Mouse (Mus musculus) gastrocnemius, postnatal 10 days (tissue): ENCODE measurements around the gene Polr3h. TPM values are rescaled to one million over a fixed set of nuclear protein-coding genes. Genes with fewer than 3 reads are reported as not detected.
A peak's percentile ranks its signal among the peaks of the same experiment; 100 is the strongest.

Experiments used
- DNase-seq: peaks from one replicate; pipeline ENCODE4 v3.0.0; 2021; ENCODE audit warnings: mixed read lengths
- total RNA-seq, 2 experiments: library from RNA; stranded (reverse); gene quantifications; 2 replicates each; pipeline ENCODE4 v1.2.3; 2021

Gene Polr3h
- total RNA-seq, 2 experiments from 2014 or later = 8.2 to 12.1 TPM

DNA sequence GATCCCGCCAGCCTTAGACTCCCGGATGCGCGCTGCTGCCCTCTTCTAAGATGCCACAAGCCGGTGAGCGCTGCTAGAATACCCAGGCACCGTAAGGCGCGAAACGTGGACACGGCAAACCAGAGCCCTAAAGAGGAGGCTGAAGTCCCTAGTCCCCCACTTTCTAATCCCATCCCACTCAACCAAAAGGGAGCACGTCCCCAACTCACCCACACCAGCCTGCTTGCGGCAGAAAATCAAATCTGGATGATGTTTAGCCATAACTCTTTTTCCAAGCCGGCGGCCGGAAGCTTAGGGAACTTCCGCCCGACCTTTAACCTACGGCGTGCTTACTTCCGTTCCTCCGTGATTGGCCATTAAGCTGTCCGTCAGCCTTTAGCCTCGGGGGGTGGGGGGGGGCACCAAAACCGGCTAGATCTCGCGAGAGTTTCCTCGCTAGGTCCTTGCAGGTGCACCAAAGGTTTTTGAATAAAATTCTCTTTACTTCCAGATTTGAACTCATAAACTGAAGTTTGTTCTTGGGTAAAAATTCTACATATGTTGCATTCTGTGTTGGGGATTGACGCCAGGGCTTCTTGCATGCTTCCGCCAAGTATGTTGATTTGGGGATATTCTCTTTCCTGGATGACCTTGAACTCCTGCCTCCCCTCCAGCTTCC lies 54.3 kb downstream of the Polr3h start, which contains the start of gene Phf5a:
Phf5a (minus strand) TSS at position 308 of the 658 bp plus-strand sequence.
- peak; percentile 84 for DNase-seq

- no peak for DNase-seq
Observed at GRCm38 (mm10) chr15:81869985-81870384, 56.1 kb downstream of the Polr3h start.

DNA sequence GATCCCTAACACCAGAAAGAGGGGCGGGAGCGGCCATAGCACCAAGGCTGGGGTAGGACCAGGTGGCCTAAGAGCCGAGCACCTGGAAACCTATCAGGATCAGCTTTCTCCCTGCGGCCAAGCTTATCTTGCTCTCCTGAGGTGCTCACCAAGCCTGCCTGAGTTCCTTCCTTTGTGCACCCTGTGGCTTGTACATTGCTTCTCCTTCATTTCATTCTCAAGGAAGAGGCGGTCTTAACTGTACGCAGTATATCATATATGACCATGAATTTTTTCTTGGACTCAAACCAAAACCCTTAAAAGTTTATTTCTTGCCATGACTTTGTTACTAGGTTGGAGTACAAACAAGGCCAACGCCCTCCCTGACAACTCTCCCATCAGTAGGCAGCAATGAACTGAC lies 61.8 kb downstream of the Polr3h start:
- DNase-seq = no peak

- DNase-seq = no peak
Observed at GRCm38 (mm10) chr15:81860471-81861135, 65.4 kb downstream of the Polr3h start.

GRCm38 (mm10) chr15:81859330-81860255 lies 66.4 kb downstream of the Polr3h start:
- DNase-seq = peak; percentile 67

- peak; percentile 70 for DNase-seq
Observed at GRCm38 (mm10) chr15:81858517-81859329, 67.3 kb downstream of the Polr3h start, which contains the start of gene Tob2. TSS of gene Tob2 (minus strand) at chr15:81858796.

DNA sequence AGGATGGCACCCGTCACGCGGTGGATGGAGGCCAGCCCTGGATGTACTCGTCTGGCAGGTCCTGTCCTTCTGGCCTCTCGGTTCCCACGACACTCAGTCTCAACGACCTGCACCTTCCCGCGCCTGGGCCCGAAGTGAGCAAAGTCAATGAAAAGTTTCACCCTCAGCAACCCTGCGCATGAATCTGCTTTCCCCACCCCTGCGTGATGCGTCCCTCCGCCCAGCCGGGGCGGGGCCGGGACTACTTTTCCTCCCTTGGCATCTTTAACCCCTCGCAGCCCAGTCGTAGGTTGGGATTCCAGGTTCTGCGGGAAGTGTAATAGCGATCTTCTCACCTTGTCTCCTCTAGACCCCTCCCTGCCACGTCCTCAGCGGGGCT lies 67.9 kb downstream of the Polr3h start:
- DNase-seq = peak; percentile 88

GRCm38 (mm10) chr15:81857724-81858116 lies 68.3 kb downstream of the Polr3h start:
- no peak for DNase-seq

GRCm38 (mm10) chr15:81856938-81857723 lies 68.9 kb downstream of the Polr3h start:
- no peak for DNase-seq

DNA sequence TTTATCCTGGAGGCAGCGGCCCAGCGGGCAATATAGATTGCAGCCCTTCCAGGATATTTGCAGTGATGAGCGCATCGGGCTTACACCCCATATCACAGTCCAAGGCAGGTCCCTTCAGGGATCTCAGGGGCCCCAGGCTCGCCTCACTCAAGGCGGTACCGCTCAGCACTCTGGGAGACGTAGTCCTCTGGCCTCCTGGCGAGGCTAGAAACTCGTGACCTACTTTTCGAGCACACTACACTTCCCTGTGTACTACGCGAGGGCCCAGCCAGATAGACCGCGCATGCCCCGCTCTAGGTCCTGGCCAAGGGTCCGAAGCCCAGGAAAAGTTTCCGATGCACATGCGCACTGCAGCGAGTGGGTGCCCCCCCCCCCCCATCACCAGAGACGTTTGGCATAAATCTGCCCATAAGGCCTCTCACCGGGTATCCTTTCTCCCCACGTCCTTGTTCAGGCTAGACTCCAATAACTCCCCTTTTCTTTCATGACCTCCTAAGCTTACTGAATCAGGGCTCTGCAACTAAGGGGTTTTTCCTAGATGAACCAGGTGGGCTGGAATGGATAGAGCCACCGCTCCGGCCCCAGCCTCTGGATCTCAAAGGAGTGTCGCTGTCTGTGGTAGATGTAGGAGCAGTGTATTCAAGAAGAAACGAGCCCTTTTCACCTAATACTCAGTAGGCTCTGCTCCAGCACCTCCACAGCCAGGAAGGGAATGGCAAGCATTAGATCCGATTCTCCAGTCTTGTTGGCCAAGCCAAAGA lies 69.8 kb downstream of the Polr3h start:
- DNase-seq = peak; percentile 81

DNA sequence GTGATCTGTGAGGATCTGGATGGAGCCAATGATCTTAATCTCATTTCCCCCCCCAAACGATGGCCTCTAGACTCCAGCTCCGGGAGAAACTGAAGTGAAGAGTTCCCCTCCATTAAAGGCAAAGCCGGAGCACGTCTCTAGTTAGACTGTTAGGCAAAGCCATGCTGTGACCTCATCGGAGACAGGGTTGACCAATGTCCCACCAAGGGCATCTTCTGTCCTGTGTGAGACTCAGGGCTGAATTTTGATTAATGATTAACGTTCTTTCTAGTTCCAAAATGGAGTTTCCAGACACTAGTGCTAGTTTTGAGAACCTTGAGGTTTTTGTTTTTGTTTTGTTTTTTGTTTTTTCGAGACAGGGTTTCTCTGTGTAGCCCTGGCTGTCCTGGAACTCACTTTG lies 73.0 kb downstream of the Polr3h start:
- no peak for DNase-seq

GRCm38 (mm10) chr15:81852411-81853000 lies 73.5 kb downstream of the Polr3h start:
- no peak for DNase-seq

GRCm38 (mm10) chr15:81851375-81851774 lies 74.7 kb downstream of the Polr3h start:
- no peak for DNase-seq

DNA sequence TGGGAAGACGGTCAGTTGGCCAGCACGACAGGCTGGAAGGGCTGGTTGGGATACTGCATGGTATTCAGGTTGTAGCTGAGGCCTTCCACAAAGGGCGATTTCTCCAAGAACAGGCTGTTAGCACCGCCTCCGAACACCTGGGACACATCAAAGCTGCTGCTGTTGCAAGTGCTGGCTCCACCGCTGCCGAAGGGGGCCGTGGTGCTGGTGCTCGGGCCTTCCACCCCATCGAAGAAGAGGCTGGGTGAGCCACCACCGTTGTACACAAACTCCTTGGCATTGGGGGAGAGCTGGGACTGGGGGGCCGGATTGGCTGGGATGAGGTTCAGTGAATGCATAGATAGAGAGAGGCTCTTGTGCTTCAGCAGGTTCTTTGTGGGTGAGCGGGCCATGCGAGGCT lies 75.3 kb downstream of the Polr3h start:
- no peak for DNase-seq

DNA sequence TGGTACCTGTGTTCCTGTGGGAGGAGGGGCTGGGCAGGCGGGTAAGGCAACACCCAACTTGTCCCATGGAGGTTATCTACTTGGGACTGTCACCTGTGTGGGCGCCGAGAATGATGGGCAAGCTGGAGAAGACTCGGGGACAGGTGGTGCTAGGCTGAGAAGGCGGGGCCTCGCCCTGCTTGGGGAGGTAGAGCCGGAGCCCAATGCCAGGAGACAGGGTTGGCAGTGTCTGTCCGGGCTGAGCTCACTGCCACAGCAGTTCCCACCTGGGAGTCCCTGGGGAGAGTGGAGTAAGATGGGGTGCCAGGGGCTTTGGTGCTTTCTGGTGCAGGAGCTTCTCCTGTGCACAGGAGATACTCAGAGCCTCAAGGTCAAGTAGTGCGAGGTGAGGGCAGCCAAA lies 76.9 kb downstream of the Polr3h start:
- no peak for DNase-seq

DNA sequence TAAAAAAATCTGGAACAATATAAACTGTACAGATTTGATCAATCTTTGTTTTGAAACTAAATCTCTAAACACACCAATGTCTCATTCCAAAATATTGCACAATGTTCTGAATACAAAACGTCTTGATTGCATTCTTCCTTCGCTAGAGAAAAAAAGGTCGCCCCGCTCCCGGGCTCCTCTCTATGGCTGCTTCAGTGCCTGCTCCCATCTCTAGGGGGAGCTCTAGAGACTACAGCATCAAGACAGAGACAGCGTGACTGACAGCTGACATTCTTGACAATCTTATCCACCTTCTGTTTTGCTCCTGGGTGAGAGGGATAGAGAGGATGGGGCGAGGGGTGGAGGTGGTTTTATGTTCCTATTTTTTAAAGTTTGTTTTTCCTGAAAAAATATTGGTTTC lies 77.7 kb downstream of the Polr3h start:
- DNase-seq = peak; percentile 56

DNA sequence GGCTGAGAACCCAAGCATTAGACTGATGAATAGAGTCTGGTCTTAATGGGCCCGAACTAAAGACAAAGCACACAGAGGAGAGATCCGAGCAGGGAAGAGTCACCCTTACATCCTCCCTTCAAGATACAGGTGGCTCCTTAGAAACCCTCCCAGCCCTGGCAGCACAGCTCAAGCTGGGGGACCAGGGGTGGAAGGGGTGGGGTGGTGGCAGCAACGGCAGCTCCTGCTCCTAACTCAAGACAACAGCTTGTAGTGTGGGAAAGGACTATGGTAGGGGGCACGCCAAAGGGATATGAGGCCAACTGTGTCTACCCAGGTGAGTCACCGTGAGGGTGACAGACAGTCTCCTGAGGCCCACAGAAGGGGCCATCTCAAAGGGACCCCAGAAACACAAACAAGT lies 78.2 kb downstream of the Polr3h start:
- DNase-seq = no peak

- DNase-seq = no peak
Observed at GRCm38 (mm10) chr15:81847161-81847560, 78.9 kb downstream of the Polr3h start.

- DNase-seq = no peak
Observed at GRCm38 (mm10) chr15:81846755-81847154, 79.3 kb downstream of the Polr3h start.

DNA sequence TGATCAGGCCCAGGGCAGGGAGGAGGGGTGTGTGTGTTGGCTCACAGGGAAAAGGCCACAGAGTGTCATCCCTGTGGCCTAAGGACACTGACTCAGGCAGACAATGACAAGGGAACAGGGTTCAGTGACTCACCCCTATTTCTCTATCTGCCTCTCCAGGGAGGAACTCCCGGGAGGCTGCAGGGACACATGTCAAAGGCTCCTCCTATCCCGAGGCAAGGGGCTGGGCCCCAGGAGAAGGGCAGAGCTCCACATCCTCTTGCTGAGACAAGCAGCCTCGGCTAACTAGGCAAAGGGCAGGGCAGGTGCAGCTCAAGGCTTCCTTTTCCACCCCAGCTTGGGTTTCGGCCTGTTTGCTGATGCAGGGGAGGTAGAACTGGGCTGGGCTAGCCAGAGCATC lies 80.3 kb downstream of the Polr3h start:
- DNase-seq = no peak
